In genomic region chr3:21553159-21553758, GRCm38 (mm10) we compare ENCODE assay signal across 9 mouse cellular contexts.
DNase-seq lines count a peak whose midpoint lies in the region; ATAC-seq and TF ChIP-seq lines count a peak whose summit lies in the region.
"Had no signal": no experiment of that assay in that cellular context is flagged by ENCODE, and none has a peak within 500 bp of the region (broad histone marks: within the 10 kb centered on the region; RNA-seq: fewer than 3 reads in every experiment).

No protein-coding gene starts in this region.

- H3K9ac ChIP-seq in intestine, postnatal 0 days (ENCODE audit: low read depth, low read length), result no peak overlapping the region
- no peak overlapping the region for H3K9ac ChIP-seq in midbrain, embryonic 13.5 days (replicated peaks)

- no peak overlapping the region for H3K4me2 ChIP-seq in intestine, postnatal 0 days (replicated peaks; ENCODE audit: low read depth)
- 0 out of 2 replicates have a peak overlapping the region, but pooled peaks have one; percentile 4 for H3K4me2 ChIP-seq in midbrain, embryonic 13.5 days (replicated peaks)

- no peaks in the 10 kb centered on the region for H3K9me3 ChIP-seq in intestine, postnatal 0 days (ENCODE audit: control insufficient read depth)
- H3K9me3 ChIP-seq in midbrain, embryonic 13.5 days, result no peaks in the 10 kb centered on the region

- 27% methylated on average over 3 of the region's 3 CpGs for WGBS in intestine, postnatal 0 days
- 25% methylated on average over 3 of the region's 3 CpGs for WGBS in midbrain, embryonic 13.5 days

- H3K27me3 ChIP-seq in intestine, postnatal 0 days (replicated peaks; ENCODE audit: control insufficient read depth, insufficient read depth, low read length), result no peaks in the 10 kb centered on the region
- H3K27me3 ChIP-seq in midbrain, embryonic 13.5 days, result no peaks in the 10 kb centered on the region

- no peak for TF ChIP-seq POLR2A in cortical plate, adult 2 months (IDR thresholded peaks at IDR 0.05; ENCODE audit: extremely low read depth, insufficient read depth, low read length)

- no peaks in the 10 kb centered on the region for H3K36me3 ChIP-seq in intestine, postnatal 0 days (ENCODE audit: control insufficient read depth, insufficient read depth)
- no peaks in the 10 kb centered on the region for H3K36me3 ChIP-seq in midbrain, embryonic 13.5 days

- TF ChIP-seq CTCF in cortical plate, adult 2 months (IDR thresholded peaks at IDR 0.05; ENCODE audit: extremely low read depth, insufficient read depth, low read length), result no peak
- TF ChIP-seq CTCF in intestine, postnatal 0 days (IDR thresholded peaks at IDR 0.05; ENCODE audit: low read depth), result no peak

- peaks cover 3% of the 10 kb centered on the region for H3K4me1 ChIP-seq in cortical plate, adult 2 months (ENCODE audit: control insufficient read depth, insufficient read depth, low read length)
- no peaks in the 10 kb centered on the region for H3K4me1 ChIP-seq in intestine, postnatal 0 days (replicated peaks; ENCODE audit: control insufficient read depth, insufficient read depth, low read length)
- peaks cover 23% of the 10 kb centered on the region for H3K4me1 ChIP-seq in midbrain, embryonic 13.5 days (replicated peaks)

- H3K4me3 ChIP-seq in cortical plate, adult 2 months (ENCODE audit: insufficient read depth, low read length), result no peak overlapping the region
- no peak overlapping the region for H3K4me3 ChIP-seq in intestine, postnatal 0 days (ENCODE audit: low read depth, low read length)
- H3K4me3 ChIP-seq in midbrain, embryonic 13.5 days (replicated peaks), result no peak overlapping the region

- intact Hi-C loops in heart, postnatal 14 days (cut with DNase I), result no loop called here

- peak; percentile 71 for ATAC-seq in intestine, postnatal 0 days
- peak; percentile 93 for ATAC-seq in midbrain, embryonic 13.5 days

- peak; percentile 22 for DNase-seq in kidney, adult 11 months
- no peak for DNase-seq in kidney, postnatal 10 days
- no peak for DNase-seq in spleen, adult 18-20 months
- no peak for DNase-seq in testis, postnatal 14 days (ENCODE audit: low spot score)
- no peak for DNase-seq in heart, postnatal 14 days
- DNase-seq: adrenal gland, postnatal 36 days had no signal

- H3K27ac ChIP-seq in cortical plate, adult 2 months (ENCODE audit: insufficient read depth, low read length), result peak overlapping the region; percentile 81; the same call in 1 of the 2 replicates
- no peak overlapping the region for H3K27ac ChIP-seq in intestine, postnatal 0 days (ENCODE audit: low read depth, low read length)
- peak overlapping the region; percentile 78 for H3K27ac ChIP-seq in midbrain, embryonic 13.5 days
